Mouse (Mus musculus) midbrain, embryonic 10.5 days (tissue): ENCODE data around the gene Gm7073. TPM values are rescaled to one million over a fixed set of nuclear protein-coding genes. Genes with fewer than 3 reads are reported as not detected.

Experiments used
- DNase-seq: peaks from one replicate; pipeline ENCODE4 v3.0.0-alpha.2; 2017; ENCODE audit warnings: low spot score
- H3K27ac ChIP-seq: fragments of 300-500 bp; sonication (generic); replicated peaks from 2 replicates; pipeline ENCODE4 v1.5.1; 2016; ENCODE audit warnings: mild to moderate bottlenecking
- H3K27me3 ChIP-seq: fragments of 300-500 bp; sonication (generic); 2 replicates; pipeline ENCODE4 v1.6.1; 2016; ENCODE audit warnings: low read depth, mild to moderate bottlenecking; ENCODE audit not compliant: poor library complexity, severe bottlenecking
- H3K36me3 ChIP-seq: fragments of 300-500 bp; sonication (generic); 2 replicates; pipeline ENCODE4 v1.6.1; 2016; ENCODE audit warnings: mild to moderate bottlenecking, moderate library complexity
- H3K4me1 ChIP-seq: fragments of 300-500 bp; sonication (generic); 2 replicates; pipeline ENCODE4 v1.6.1; 2016
- H3K4me3 ChIP-seq: fragments of 300-500 bp; sonication (generic); 2 replicates; pipeline ENCODE4 v1.5.1; 2016; ENCODE audit warnings: mild to moderate bottlenecking, moderate library complexity
- H3K9me3 ChIP-seq: fragments of 300-500 bp; sonication (generic); replicated peaks from 2 replicates; pipeline ENCODE4 v1.6.1; 2016; ENCODE audit warnings: mild to moderate bottlenecking
- WGBS: fragments of 180-500 bp; shearing (Covaris S2); methylation state at CpG from one replicate; pipeline ENCODE4 v1.1.7; 2016; 5-methylcytosine and 5-hydroxymethylcytosine counted together
- microRNA counts: library from miRNA; unstranded; fragments of <30 nt; microRNA quantifications from one replicate; lab custom pipeline; 2017
- microRNA-seq: library from miRNA; unstranded; fragments of <30 nt; microRNA quantifications from one replicate; pipeline ENCODE4, GENCODE M21; 2017
- polyA plus RNA-seq: library from polyadenylated mRNA; unstranded; fragments of >200 nt; fragmentation: Nextera tagmentation; extraction: Ambion mirVana; gene quantifications from 2 replicates; pipeline ENCODE4 v1.2.1, GENCODE M21; 2016

Gene Gm7073
- polyA plus RNA-seq, 1 experiment from 2014 or later: not detected

GRCm38 (mm10) chrX:60463786-60464185 lies 75.3 kb downstream of the Gm7073 start:
- no peak overlapping the region for H3K27ac ChIP-seq
- no peak overlapping the region for H3K4me3 ChIP-seq
- 22% methylated on average over 2 of the region's 2 CpGs for WGBS
- H3K9me3 ChIP-seq: no peaks in the 10 kb centered on the region
- no peak for DNase-seq
- no peaks in the 10 kb centered on the region for H3K36me3 ChIP-seq
- no peaks in the 10 kb centered on the region for H3K4me1 ChIP-seq
- no peaks in the 10 kb centered on the region for H3K27me3 ChIP-seq

- Histone ChIP-seq H3K27me3 (no peaks in the 10 kb centered on the region), H3K27ac (no peak overlapping the region), H3K4me3 (no peak overlapping the region), H3K4me1 (no peaks in the 10 kb centered on the region), H3K9me3 (no peaks in the 10 kb centered on the region), H3K36me3 (no peaks in the 10 kb centered on the region)
- DNase-seq: no peak
- WGBS: 58% methylated on average over 4 of the region's 4 CpGs
Observed at GRCm38 (mm10) chrX:60414563-60415111, 124.4 kb downstream of the Gm7073 start.

GRCm38 (mm10) chrX:60405681-60406080 lies 133.4 kb downstream of the Gm7073 start:
- no peaks in the 10 kb centered on the region for H3K36me3 ChIP-seq
- H3K27ac ChIP-seq: no peak overlapping the region
- H3K27me3 ChIP-seq: no peaks in the 10 kb centered on the region
- H3K4me3 ChIP-seq: no peak overlapping the region
- no peaks in the 10 kb centered on the region; the same call in 1 of the 2 replicates for H3K9me3 ChIP-seq
- peaks cover 10% of the 10 kb centered on the region for H3K4me1 ChIP-seq
- no peak for DNase-seq
- 43% methylated on average over 4 of the region's 4 CpGs for WGBS

- peak; percentile 84 for DNase-seq
- H3K27me3 ChIP-seq: no peaks in the 10 kb centered on the region
- peak overlapping the region; percentile 98 for H3K27ac ChIP-seq
- no peaks in the 10 kb centered on the region; the same call in 1 of the 2 replicates for H3K9me3 ChIP-seq
- peaks cover 10% of the 10 kb centered on the region for H3K4me1 ChIP-seq
- peak overlapping the region; percentile 73 for H3K4me3 ChIP-seq
- H3K36me3 ChIP-seq: no peaks in the 10 kb centered on the region
- WGBS: 18% methylated on average over 17 of the region's 17 CpGs
Observed at GRCm38 (mm10) chrX:60404668-60405044, 134.4 kb downstream of the Gm7073 start.

GRCm38 (mm10) chrX:60403764-60404667 lies 135.0 kb downstream of the Gm7073 start:
- Histone ChIP-seq H3K9me3 (no peaks in the 10 kb centered on the region; the same call in 1 of the 2 replicates), H3K27ac (peak overlapping the region; percentile 98), H3K27me3 (no peaks in the 10 kb centered on the region), H3K36me3 (no peaks in the 10 kb centered on the region), H3K4me1 (peaks cover 10% of the 10 kb centered on the region), H3K4me3 (peak overlapping the region; percentile 73)
- WGBS: 10% methylated on average over 76 of the region's 126 CpGs
- peak; percentile 69 for DNase-seq

- Histone ChIP-seq H3K36me3 (no peaks in the 10 kb centered on the region), H3K27me3 (no peaks in the 10 kb centered on the region), H3K9me3 (no peaks in the 10 kb centered on the region; the same call in 1 of the 2 replicates), H3K4me3 (peak overlapping the region; percentile 73), H3K4me1 (peaks cover 10% of the 10 kb centered on the region), H3K27ac (peak overlapping the region; percentile 87)
- 18% methylated on average over 46 of the region's 46 CpGs for WGBS
- peak; percentile 36 for DNase-seq
Observed at GRCm38 (mm10) chrX:60403062-60403763, 135.8 kb downstream of the Gm7073 start.

GRCm38 (mm10) chrX:60394292-60394691 lies 144.8 kb downstream of the Gm7073 start:
- Histone ChIP-seq H3K27me3 (no peaks in the 10 kb centered on the region), H3K27ac (no peak overlapping the region), H3K36me3 (no peaks in the 10 kb centered on the region), H3K4me1 (no peaks in the 10 kb centered on the region), H3K9me3 (no peaks in the 10 kb centered on the region), H3K4me3 (no peak overlapping the region)
- 80% methylated on average over 4 of the region's 4 CpGs for WGBS
- no peak for DNase-seq

GRCm38 (mm10) chrX:60386852-60387251 lies 152.2 kb downstream of the Gm7073 start:
- WGBS: 89% methylated on average over 1 of the region's 1 CpGs
- no peaks in the 10 kb centered on the region for H3K9me3 ChIP-seq
- H3K4me1 ChIP-seq: no peaks in the 10 kb centered on the region
- no peak overlapping the region for H3K4me3 ChIP-seq
- no peaks in the 10 kb centered on the region for H3K36me3 ChIP-seq
- DNase-seq: no peak
- no peaks in the 10 kb centered on the region for H3K27me3 ChIP-seq
- no peak overlapping the region for H3K27ac ChIP-seq

MicroRNAs encoded within 50 kb of the gene (microRNA counts, 519-probe panel; counts per million panel counts)
- not detected for microRNA mmu-miR-505 (lab: Ali Mortazavi, UCI)

Small RNA genes lying within 50 kb of the gene (microRNA-seq; reads per million reads assigned to microRNA genes)
- 265 reads per million, percentile 62 among the genes with 10 or more reads in this experiment for gene Mir505

Other genes starting within 250 kb of the Gm7073 start
- gene Atp11c, start 53.4 kb upstream of the Gm7073 start, polyA plus RNA-seq: 12.0 and 13.6 TPM in 2 replicates